Mouse (Mus musculus): ENCODE measurements around the gene Cdh13.

The Cdh13 gene

GRCm38 (mm10) chr8:118565887-118566747 lies 282.6 kb downstream of the Cdh13 start:
- no peak for DNase-seq (ENCODE audit: low read depth, low spot score)

DNA sequence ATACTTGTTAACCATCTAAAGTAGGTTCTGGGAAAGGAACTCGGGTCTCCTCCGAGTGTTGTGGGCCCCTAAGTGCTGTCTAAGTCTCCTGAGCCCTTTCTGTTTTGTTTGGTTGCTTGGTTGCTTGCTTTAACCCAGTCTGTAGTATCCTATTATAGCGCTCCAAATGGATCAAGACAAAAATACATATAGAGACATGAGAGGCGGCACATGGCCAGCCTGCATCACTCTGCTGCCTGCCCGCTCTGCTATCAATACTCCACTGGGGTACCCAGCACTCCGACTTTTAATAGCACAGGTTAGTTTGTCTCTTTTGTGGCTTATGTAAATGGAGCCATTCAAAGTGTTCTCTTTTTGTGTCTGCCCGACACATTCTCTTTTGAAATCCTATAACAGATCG lies 285.8 kb downstream of the Cdh13 start:
- no peak for DNase-seq (ENCODE audit: low read depth, low spot score)

- no peak for DNase-seq (ENCODE audit: low read depth, low spot score)
These were observed 297.7 kb downstream of the Cdh13 start for GRCm38 (mm10) chr8:118581256-118581655.

DNA sequence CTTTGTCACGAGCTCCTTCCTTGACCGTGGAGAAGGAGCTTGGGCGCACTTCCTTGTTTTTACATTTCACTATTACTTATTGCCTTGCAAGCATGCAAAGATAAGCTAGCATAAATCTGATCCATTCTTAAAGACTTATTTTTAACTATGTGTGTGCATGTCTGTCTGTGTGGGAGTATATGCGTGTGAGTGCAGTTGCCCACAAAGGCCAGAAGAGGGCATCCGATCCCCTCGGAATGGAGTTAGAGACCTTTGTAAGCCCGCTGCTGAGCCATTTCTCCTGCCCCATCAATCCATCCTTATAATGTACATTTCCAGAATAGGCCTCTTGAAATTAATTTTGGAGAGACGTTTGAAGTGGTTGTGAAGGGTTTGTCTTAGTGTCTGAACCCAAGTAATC lies 298.7 kb downstream of the Cdh13 start:
- DNase-seq (ENCODE audit: low read depth, low spot score) = no peak

DNA sequence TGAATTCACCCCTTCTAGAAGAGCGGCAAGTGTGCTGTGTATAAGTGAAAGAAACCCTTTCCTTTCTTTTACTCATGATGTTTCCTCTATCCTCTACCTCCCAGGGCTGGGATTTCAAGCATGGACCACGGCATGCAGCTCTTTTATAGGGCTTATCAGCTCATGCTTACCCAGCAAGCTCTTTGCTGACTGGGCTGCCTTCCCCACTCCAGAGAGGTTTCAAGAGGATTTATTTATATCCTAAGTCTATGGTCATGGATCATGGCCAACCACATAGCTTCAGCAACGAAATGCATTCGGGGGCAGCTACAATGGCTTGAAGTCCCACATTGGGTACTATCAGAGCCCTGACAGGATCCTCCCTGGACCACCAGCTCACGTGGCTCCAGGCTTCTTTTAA lies 304.4 kb downstream of the Cdh13 start:
- DNase-seq (ENCODE audit: low read depth, low spot score) = no peak

DNA sequence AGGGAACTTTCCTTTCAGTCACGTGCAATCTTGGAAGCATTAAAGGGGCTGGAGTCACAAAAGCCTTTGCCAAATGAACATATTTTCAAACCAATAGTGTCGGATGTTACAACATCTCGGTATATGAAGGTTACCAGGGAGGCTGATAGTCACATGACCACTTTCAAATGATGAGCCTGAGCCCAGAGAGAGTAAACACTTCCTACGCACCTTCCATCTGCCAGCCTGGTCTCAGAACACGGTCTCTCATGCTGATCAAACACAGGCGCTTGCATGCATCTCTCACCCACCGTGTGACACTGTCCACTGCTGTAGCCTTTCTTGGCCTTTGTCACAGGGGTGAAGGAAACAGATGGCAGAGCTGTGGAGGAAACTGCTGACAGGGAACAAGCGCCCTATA lies 313.3 kb downstream of the Cdh13 start:
- no peak for DNase-seq (ENCODE audit: low read depth, low spot score)

DNA sequence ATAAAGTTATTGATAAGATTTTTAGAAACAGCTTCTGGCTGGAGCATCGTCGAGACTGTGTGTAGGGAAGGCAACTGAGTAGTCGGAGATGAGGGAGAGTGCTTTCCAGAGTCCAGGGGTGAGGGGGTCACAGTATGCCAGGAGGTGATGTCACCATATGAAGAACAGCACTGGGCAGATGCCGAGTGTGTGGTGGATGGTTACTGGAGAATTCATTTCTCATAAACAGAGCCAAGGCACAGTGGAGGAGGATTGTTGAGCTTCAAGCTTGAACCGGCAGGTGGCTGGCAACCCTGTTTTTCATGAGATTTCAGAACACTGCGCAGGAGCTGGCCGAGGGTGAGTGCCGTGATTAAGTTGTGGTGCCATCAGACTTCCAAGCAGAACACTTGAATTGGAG lies 317.8 kb downstream of the Cdh13 start:
- DNase-seq (ENCODE audit: low read depth, low spot score) = no peak

- DNase-seq (ENCODE audit: low read depth, low spot score) = no peak
These were observed 318.5 kb downstream of the Cdh13 start for GRCm38 (mm10) chr8:118602074-118602473.

- no peak for DNase-seq (ENCODE audit: low read depth, low spot score)
These were observed 328.0 kb downstream of the Cdh13 start for GRCm38 (mm10) chr8:118611551-118611950.

DNA sequence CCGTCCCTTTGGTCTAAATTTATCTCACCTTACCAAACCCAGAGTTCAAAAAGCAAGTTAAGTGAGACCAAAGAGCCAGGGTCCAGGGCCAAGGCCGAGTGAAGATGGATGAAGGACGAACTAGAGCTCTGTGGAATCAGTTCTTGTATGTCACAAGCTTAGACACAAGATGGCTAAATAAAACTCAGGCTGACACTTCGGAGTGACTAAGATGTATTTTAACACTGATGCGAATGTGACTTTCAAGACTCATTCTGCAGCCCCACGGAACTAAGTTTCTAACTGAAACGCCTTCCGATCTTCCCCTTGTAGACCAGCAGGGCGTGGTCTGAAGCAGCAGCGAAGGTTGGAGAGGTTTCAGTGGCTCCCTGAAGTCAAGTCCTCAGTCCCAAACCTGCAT lies 334.7 kb downstream of the Cdh13 start:
- DNase-seq (ENCODE audit: low read depth, low spot score) = no peak

- DNase-seq (ENCODE audit: low read depth, low spot score) = no peak
These were observed 342.9 kb downstream of the Cdh13 start for GRCm38 (mm10) chr8:118626425-118626824.

GRCm38 (mm10) chr8:118627737-118628136 lies 344.2 kb downstream of the Cdh13 start:
- DNase-seq (ENCODE audit: low read depth, low spot score) = no peak

DNA sequence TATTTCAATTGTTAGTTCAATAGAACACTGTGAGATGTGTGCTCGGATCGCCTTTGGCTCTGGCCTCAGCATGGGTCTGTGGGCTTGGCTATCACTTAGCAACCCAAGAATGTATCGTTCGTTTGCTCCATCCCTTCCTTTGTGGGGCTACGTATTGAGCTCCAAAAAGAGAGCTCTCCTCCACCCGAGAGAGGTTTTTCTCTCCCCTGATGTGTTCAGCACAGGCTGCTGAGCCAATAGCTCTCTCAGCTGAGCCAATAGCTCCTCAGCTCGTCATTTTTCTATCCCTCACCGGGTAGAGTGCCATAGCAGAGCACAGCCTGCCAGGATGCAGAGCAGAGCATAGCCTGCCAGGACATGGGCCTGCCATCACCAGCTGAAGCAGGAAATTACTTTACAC lies 345.2 kb downstream of the Cdh13 start:
- DNase-seq (ENCODE audit: low read depth, low spot score) = no peak

DNA sequence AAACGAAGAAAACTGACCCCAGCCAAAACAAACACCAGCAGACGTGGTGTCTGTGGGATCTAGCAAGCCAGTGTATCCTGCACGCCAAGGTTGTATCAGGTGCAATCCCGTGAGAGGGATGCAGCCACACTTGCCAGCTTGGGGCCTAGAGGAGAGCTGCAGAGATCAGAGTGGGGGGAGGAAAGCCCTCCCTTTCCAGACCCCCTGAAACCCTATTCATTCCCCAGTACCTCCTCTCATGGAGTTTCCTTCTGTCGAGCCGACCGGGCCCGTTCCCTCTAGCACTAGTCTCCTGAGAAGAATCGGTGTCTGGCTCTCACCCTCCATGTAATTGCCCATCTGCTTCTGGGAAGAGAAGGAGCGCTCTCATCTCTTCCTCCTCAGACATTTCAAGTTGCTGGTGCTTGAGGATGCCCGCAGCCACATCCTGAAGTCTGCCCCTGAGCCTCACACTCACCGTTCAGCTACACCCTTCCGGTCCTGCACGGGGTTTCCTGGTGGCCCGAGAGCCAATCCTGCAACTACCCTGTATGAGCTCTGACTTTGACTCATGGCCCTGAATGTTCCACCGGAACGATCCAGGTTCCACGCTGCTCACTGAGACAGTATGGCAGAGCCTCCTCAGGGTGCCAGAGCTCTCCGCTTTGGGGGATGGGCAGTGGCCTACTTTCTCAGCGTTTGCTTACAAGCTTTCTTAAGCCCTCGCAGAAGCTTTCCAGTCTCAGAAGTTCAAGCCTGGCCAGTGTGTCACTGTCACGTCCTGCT lies 351.9 kb downstream of the Cdh13 start:
- peak; percentile 19 for DNase-seq (ENCODE audit: low read depth, low spot score)

DNA sequence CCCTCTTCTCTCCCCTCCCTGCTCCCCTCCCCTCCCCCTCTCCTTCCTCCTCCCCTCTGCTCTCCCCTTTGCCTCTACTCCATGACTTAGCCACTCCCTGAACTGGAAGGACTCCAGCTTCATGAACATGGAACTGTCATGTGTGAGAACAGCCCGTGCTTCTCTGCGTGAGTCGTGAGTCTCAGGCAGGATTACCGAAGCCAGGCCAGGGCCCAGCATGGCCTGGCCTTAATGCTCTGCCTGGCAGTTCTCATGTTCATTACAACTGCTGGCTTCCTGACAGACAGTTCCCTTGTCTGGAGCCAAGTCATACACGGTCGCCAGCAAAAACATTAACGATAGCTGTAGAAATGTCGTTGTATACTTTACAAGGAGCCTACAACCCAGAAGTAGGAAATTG lies 356.1 kb downstream of the Cdh13 start:
- peak; percentile 14 for DNase-seq (ENCODE audit: low read depth, low spot score)

DNA sequence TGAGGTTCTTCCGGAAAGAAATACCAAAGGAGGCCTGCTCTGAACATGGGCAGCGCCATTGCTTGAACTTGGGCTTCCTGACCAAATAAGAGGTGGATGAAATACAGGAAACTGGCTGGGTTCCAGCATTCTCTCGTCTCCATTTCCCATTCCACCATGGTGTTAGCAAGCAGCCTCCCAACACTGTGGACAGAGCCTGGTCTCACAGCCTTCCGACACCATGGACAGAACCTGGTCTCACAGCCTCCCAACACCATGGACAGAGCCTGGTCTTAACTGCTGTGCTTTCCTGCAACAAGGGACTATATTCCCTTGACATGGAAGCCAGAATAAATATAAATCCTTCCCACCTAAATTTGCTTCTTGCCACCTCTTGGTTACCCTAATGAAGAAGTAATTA lies 358.3 kb downstream of the Cdh13 start:
- DNase-seq (ENCODE audit: low read depth, low spot score) = no peak

DNA sequence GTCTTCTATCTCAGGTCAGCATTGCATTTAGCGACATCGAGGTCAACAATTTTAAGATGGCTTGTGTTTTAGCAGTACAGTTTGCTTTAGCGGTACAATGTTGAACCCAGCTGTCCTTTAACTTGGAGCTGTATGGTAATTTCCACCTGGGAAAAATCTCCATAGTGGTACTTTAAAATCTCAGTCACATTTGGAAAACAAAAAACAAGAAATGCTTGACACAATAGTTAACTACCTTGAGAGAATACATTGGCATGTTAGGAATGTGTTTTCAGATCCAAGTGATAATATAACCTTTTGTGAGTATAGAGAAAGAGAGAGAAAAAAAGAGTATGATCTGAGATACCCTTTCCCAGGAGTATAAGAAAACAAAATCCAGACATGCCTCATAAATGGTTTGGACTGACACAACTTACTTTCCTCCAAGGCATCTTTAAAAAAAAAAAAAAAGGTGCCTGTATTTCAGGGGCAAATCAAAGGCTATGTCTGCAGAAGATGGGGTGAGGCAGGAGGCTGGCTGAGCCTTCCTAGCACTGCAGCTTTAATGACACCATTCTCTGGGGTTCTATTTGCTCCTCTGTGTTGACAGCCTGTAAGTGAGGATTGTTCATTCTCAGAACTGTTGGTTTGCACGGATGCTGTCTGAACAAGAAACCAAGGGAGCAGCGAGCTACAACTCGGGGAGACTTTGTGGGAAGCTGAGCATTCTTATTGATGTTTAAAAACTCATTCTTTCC lies 365.4 kb downstream of the Cdh13 start:
- DNase-seq (ENCODE audit: low read depth, low spot score) = no peak

DNA sequence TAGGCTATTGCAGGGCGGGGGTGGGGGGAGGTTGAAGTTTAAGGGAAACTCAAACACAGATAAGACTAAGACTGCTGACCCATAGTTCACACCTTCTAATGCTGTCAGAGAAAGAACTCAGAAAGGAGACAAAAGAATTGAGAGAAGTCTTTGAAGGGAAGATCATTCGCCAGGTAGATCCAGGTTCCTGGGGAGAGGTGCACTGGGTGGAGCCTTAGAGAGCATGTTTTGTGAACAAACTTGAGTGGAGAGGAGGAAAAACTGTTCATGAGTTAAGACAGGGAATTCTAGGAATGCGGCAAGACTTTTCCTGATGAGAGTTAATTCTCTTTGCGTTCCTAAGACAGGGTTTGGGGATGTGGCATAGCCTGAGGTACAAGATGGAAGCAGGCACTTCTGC lies 366.4 kb downstream of the Cdh13 start:
- DNase-seq (ENCODE audit: low read depth, low spot score) = no peak

GRCm38 (mm10) chr8:118662001-118662829 lies 378.7 kb downstream of the Cdh13 start:
- DNase-seq (ENCODE audit: low read depth, low spot score) = no peak

- no peak for DNase-seq (ENCODE audit: low read depth, low spot score)
These were observed 381.5 kb downstream of the Cdh13 start for GRCm38 (mm10) chr8:118665081-118665480.

- DNase-seq (ENCODE audit: low read depth, low spot score) = no peak
These were observed 384.2 kb downstream of the Cdh13 start for GRCm38 (mm10) chr8:118667736-118668135.

Data from retina, postnatal 7 days (tissue).